In genomic region chr9:23011316-23011959, GRCm38 (mm10) we compare ENCODE assay signal across 11 mouse cellular contexts.
A peak's percentile ranks its signal among the peaks of the same experiment; 100 is the strongest.
DNase-seq lines count a peak whose midpoint lies in the region; ATAC-seq lines count a peak whose summit lies in the region.
"Had no signal": no experiment of that assay in that cellular context is flagged by ENCODE, and none has a peak within 500 bp of the region (broad histone marks: within the 10 kb centered on the region; RNA-seq: fewer than 3 reads in every experiment).

No protein-coding gene starts in this region.

- H3K4me2 ChIP-seq in kidney, embryonic 15.5 days: no peak overlapping the region
- peak overlapping the region; percentile 6; the same call in 1 of the 2 replicates for H3K4me2 ChIP-seq in midbrain, embryonic 11.5 days

- H3K27me3 ChIP-seq in kidney, embryonic 15.5 days: peaks cover 4% of the 10 kb centered on the region; the same call in 1 of the 2 replicates
- peaks cover 10% of the 10 kb centered on the region for H3K27me3 ChIP-seq in midbrain, embryonic 11.5 days (ENCODE audit: control insufficient read depth, insufficient read depth, low read length)

- ATAC-seq in kidney, embryonic 15.5 days (replicated peaks; ENCODE audit: low FRiP score): no peak
- ATAC-seq in midbrain, embryonic 11.5 days (ENCODE audit: low FRiP score): peak; percentile 75
- ATAC-seq: liver, postnatal 0 days had no signal

- no peaks in the 10 kb centered on the region for H3K9me3 ChIP-seq in kidney, embryonic 15.5 days (replicated peaks)
- H3K9me3 ChIP-seq in midbrain, embryonic 11.5 days (ENCODE audit: control insufficient read depth, low read length): no peaks in the 10 kb centered on the region

- WGBS in kidney, embryonic 15.5 days: 38% methylated on average over 7 of the region's 7 CpGs
- WGBS in midbrain, embryonic 11.5 days: 5% methylated on average over 7 of the region's 7 CpGs

- H3K4me1 ChIP-seq in kidney, embryonic 15.5 days: peaks cover 38% of the 10 kb centered on the region
- peaks cover 31% of the 10 kb centered on the region for H3K4me1 ChIP-seq in midbrain, embryonic 11.5 days (ENCODE audit: control insufficient read depth, insufficient read depth, low read length)

- H3K9ac ChIP-seq in kidney, embryonic 15.5 days: no peak overlapping the region
- no peak overlapping the region for H3K9ac ChIP-seq in midbrain, embryonic 11.5 days (ENCODE audit: low read length)
- H3K9ac ChIP-seq: liver, postnatal 0 days had no signal

- no peak overlapping the region for H3K4me3 ChIP-seq in kidney, embryonic 15.5 days (replicated peaks)
- no peak overlapping the region for H3K4me3 ChIP-seq in midbrain, embryonic 11.5 days (ENCODE audit: low read depth, low read length)
- H3K4me3 ChIP-seq: layer of hippocampus, adult 2 months had no signal

- no peak for DNase-seq in kidney, postnatal 4 days
- peak; percentile 41 for DNase-seq in embryo, embryonic 9.5 days (ENCODE audit: extremely low spot score)
- peak; percentile 66 for DNase-seq in forelimb bud, embryonic 11.5 days (ENCODE audit: low read depth, low spot score)
- peak; percentile 92 for DNase-seq in midbrain, embryonic 11.5 days (ENCODE audit: low spot score, missing footprints)
- no peak for DNase-seq in spleen, postnatal 10 days (ENCODE audit: low spot score in 2 of 2)
- DNase-seq in layer of hippocampus, postnatal 25 days (ENCODE audit: extremely low spot score in 1 of 2, low spot score in 1 of 2): no peak
- DNase-seq in lung, postnatal 4 days: no peak
- DNase-seq: liver, postnatal 0 days; thymus, postnatal 36 days had no signal

- no peaks in the 10 kb centered on the region for H3K36me3 ChIP-seq in kidney, embryonic 15.5 days
- no peaks in the 10 kb centered on the region for H3K36me3 ChIP-seq in midbrain, embryonic 11.5 days (ENCODE audit: control insufficient read depth, insufficient read depth, low read length)

- H3K27ac ChIP-seq in kidney, embryonic 15.5 days: 0 out of 2 replicates have a peak overlapping the region, but pooled peaks have one; percentile 2
- no peak overlapping the region for H3K27ac ChIP-seq in midbrain, embryonic 11.5 days (ENCODE audit: low read depth, low read length)
- H3K27ac ChIP-seq: layer of hippocampus, adult 2 months had no signal

Comparison
In these comparisons a context has a peak if more than half of its experiments do, and no peak if none do; other contexts are left out.
1. DNase-seq: peak in embryo, embryonic 9.5 days (single experiment), forelimb bud, embryonic 11.5 days (single experiment) and midbrain, embryonic 11.5 days (single experiment); none in kidney, postnatal 4 days (0 of 2), spleen, postnatal 10 days (0 of 2), layer of hippocampus, postnatal 25 days (0 of 2) and lung, postnatal 4 days (0 of 2).